Mouse (Mus musculus) mouse embryonic stem cell (cell line): ENCODE data around the gene Tcta.

Source experiments
- in situ Hi-C, 2 experiments: fragments of 300-500 bp; cut with MboI; formaldehyde crosslinking; loops; 1 replicate in 1 of 2; 3 replicates in 1 of 2; pipeline ENCODE4 v1.14.3; 2019 to 2020; ENCODE audit warnings: low sequenced_read_pairs in 2 of 2, low pct_unique_long_range_greater_than_20kb in 1 of 2, mixed read lengths in 1 of 2; ENCODE audit not compliant: unreplicated experiment in 1 of 2

Tcta gene

DNA sequence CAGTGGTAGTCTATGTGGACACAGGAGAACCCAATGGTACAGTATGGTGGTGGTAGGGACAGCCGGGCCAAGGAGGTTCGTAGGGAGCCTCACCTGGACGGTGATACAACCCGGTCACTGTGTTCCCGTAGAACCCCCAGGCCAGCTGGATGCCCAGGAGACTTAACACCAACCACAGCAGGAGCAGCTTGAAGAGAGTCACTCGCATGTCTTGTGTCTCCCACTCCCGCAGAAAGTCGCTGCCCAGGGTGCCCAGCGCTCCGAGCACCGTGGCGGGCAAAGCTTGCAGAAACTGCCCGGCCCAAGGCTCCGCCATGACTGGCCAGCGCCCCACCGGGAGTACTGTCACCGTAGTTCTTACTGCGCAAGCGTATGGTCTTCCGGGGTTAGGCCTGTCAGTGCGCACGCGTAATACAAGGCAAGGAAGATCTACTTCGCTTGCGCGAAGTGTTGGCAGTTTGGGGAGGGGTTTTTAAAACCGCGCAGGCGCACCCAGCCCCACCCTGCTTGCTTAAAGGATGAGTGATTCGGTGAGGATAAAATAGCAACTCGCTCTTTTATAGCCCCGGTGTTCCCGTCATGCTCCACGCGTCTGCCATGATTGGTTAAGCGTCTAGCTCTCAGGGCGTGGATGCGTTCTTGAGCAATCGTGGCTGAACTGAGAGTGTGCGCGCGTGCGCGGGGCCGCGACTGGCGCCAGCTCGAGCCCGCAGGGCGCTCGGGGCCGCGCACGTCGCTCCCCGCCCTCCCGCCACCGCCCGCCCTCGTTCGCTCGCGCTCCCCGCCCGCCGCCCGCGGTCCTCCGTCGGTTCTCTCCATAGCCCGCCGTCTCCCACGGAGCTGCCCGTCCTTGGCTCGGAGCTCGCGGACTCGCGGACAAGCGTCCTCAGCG lies at the start of gene Tcta, which contains the start of gene Rhoa:
Gene Tcta (minus strand): TSS at position 532 of the 892 bp plus-strand sequence.
Gene Rhoa (plus strand): TSS at position 501 of the 892 bp plus-strand sequence.
- in situ Hi-C loops, result no loop called here

DNA sequence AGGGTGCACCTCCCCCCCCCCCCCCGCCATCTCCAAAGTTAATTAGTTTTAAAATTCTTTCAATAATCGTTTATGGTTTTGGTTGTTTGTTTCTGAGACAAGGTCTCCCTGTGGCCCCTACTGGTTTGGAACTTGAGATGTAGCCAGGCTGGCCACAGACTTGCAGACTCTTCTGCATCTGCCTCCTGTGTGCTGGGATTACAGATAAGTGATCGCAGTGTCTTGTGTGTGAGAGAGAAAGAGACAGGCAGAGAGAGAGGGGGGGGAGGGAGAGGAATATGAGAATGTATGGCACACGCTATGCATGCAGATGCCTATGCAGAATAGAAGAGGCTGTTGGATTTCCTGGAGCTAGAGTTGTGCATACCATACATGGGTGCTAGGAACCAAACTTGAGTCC lies 43.8 kb upstream of the Tcta start:
- in situ Hi-C loops, result no loop called here

DNA sequence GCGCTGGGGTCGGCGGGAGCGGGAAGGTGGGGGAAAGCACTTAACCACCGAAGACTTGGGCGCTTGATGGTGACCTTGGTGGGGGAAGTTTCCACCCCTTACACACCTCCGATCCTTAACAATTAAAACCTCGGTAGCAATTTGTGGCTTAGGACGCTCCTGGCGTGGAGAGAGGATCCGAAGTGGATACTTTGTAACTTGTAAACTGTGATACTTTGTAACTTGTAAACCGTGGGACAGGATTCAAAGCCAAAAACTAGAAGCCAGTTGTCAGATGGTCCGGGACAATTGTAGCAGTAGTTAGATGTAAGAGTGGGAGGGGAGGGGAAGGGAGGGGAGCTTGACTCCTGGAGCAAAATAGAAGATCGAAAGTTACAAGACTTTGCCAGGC lies 42.3 kb upstream of the Tcta start:
- in situ Hi-C loops, result no loop called here

DNA sequence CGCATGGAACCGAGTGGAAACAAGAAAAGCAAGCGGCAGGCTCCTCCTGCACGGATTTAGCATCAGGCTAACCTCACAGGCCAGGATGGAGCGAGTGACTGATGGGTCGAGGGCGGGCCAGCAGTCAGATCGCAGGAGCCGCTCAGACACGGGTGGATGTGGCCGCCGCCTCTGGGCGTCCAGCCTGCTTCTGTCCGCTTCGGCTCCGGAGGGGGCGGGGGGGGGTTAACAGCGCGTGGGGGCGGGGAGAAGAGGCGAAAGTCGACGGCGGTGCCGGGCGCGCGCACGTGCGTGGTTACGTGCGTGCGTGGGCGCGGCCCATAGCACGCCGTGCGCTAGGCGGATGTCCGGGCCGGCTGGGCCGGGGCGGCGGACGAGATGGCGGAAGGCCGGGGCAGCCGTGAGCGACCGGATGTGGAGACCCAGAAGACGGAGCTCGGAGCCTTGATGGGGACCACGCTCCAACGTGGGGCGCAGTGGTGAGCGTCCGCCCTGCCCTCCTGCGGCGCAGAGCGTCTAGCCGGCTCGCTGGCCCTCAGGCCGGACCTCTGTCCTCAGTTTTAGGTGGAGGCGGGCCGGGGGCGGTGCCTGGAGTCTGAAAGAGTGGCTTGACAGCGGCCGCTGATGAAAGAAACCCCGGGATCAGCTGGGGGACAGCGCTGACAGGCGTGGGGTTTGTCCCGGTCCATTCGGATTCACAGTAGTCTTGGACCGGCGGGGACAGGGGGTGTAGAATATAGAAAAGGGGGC lies 41.8 kb upstream of the Tcta start, which contains the start of gene Usp4:
Gene Usp4 (plus strand): TSS at position 314 of the 750 bp plus-strand sequence.
- in situ Hi-C loops, result no loop called here

DNA sequence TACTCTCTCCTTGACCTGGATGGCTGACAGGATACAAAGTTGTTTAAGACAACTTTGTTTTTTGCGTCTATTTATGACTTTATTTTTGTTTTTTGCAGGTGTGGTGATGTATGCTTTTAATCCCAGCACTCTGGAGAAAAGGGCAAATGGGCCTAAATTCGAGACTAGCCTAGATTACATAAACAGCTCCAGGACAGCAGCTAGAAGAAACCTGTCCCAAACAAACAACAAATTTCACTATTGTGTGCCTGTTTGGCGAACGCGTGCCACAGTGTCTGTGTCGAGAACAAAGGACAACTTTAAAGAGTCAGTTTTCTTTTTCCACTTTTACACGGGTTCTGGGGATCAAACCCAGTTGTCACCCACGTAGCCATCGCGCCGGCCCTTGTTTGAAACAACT lies 41.1 kb upstream of the Tcta start:
- in situ Hi-C loops, result no loop called here

DNA sequence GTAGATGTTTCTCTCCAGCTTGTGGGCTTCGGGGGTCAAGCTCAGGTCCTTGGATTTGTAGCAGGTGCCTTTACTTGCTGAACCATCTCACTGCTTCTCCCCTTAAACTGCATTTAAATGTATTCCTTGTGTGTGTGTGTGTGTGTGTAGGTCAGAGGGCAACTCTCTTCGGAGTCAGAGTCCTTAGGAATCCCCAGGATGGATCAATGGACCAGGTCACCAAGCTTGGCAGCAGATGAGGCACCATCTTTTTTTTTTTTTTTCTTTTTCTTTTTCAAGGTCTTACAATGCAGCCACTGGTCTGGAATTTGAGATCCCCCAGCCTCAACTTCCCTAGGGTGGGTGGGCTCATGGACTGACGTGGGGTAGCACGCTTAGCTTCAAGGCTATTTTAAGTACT lies 38.5 kb upstream of the Tcta start:
- in situ Hi-C loops, result no loop called here

DNA sequence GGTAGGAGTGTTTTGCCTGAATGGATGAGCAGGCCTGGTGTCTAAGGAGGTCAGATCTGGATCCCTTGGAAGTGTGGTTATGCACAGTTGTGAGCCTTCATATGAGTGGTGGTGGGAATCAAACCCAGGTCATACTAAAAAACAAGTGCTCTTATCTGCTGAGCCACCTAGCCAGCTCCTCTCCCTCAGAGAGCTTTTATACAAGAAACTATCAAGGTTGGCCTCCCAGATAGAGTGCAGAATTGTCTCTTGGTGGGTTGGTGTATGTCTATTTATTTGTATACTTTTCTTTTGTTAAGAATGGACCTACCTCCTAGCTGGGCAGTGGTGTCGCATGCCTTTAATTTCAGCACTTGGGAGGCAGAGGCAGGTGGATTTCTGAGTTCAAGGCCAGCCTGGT lies 37.9 kb upstream of the Tcta start:
- in situ Hi-C loops, result no loop called here

- in situ Hi-C loops, result no loop called here
These were observed 37.4 kb upstream of the Tcta start for GRCm38 (mm10) chr9:108343331-108343730.

DNA sequence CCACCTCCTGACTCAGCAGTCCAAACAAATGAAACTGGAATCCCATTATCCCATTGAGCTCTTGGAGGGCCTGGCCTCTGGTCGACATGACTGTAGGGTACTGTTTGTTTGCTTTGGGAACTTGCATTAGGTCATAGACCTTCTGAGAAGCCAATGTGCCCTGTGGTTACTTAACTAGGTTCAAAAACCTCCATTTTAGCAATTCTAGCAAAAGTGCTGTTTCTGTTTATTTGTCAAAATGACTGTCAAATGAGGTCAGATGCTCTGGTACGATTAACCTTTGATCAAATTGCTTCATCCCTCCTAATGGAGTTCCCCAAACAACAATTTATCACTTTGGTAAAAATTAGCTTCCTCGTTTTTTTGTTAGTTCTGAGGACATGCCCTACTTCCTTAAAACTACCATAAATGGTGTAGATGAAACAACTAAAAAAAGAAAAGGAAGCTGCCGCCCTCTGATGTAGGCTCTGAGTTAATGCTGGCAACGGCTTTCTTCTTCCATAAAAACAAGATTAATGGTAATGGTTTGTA lies 36.4 kb upstream of the Tcta start:
- in situ Hi-C loops, result no loop called here

DNA sequence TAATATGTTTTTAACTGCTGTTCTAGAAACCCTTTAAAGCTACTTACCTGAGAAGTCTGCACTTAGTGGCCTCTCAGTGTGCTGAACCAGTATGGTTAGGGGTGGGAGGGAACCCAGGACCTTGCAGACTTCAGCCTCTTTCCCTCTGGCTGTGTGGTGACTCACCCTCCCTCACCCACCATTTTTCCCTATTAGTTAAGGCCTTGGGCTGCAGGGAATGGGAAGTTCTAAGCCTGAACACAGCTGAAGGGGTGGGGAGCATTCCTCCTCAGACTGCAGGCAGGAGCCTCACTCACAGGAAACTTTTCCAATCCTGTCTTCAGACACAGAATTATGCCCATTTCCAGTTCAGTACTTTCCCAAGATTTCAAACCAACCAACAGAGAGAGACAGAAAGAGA lies 35.8 kb upstream of the Tcta start:
- in situ Hi-C loops, result no loop called here

DNA sequence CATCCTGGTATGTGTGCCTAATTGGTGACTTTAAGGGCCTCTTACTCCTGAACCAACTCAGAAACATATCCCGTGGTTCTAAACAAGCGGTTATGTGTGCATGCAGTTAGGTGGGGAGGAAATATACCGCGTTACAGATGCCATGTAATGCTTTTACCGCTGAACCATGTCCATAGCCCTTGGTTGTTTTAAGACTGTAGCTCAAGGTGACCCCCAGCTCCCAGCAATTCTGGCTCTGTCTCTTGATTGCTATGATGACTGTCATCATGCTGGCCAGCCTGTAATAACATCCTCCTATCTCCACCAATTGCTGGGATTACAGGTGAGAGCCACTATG lies 35.1 kb upstream of the Tcta start:
- in situ Hi-C loops, result no loop called here

- in situ Hi-C loops, result no loop called here
These were observed 34.5 kb upstream of the Tcta start for GRCm38 (mm10) chr9:108340258-108341138.

DNA sequence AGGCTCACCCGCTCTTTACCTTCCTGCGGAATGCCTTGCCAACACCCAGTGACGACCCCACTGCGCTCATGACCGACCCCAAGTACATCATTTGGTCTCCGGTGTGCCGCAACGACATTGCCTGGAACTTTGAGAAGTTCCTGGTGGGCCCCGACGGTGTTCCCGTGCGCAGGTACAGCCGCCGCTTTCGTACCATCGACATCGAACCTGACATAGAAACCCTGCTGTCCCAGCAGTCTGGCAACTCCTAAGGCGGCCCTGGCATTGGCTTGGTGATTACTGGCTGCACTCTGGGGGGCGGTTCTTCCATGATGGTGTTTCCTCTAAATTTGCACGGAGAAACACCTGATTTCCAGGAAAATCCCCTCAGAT lies 33.9 kb upstream of the Tcta start:
- in situ Hi-C loops, result no loop called here

DNA sequence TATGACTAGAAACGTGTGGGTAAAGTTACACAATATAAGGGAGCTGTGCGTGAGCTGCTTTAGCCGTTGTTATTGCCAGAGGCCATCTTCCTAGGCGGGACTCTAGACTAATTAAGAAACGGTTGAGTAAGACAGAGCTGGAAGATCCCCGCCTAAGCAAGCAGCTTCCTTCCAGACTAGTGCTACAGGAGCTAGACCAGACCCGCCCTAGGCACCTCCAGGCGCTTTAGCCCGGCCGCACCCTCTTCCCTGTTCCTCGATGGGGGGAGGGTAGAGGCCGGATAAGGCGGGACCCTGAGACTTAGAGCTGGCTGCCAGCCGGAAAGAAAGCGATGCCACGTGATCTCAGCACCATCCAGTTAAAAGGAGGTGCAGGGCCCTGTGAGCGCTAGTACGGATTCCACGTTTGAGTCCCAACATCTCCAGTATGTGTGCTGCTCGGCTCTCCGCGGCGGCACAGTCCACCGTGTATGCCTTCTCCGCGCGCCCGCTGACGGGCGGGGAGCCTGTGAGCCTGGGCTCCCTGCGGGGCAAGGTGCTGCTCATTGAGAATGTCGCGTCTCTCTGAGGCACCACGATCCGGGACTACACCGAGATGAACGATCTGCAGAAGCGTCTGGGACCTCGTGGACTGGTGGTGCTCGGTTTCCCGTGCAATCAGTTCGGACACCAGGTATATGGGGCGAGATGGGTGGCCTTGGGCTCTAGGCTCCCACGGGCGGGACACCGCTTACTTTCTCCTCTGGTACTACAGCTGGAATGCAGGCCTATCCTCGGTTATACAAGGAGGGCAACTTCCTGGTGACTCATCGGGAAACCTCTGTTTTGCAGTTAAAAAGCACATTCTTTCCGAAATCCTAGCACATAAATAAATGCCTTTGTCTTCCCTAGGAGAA lies 33.2 kb upstream of the Tcta start, which contains the start of gene Gpx1:
Gene Gpx1 (plus strand): TSS at position 18 of the 896 bp plus-strand sequence.
- in situ Hi-C loops, result no loop called here

- in situ Hi-C loops, result no loop called here
These were observed 32.6 kb upstream of the Tcta start for GRCm38 (mm10) chr9:108338551-108338885.

DNA sequence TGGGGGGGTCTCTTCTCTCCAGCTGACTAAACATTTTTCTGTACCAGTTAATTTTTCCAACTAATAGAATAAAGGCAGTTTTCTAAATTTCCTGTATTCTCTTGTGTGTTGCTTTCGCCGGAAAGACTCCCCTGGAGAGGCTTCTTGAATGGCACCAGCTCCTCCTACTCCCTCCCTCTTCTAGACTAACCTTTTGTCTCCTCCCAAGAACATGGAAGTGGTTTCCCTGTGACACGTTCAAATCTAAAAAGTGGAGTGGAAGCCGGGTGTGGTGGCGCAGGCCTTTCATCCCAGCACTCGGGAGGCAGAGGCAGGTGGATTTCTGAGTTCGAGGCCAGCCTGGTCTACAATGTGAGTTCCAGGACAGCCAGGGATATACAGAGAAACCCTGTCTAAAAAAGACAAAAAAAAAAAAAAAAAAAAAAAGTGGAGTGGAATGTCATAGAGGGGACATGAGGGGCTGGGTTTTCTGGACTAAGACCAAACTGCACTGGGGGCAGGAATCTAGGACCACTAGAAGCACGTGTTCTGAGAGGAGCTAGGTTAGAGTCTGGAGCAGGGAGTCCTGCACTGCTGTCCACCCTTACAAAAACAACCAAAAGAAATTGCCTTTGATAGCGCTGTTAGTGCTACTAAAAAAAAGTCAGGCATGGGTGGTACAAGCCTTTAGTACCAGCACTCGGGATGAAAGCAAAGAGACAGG lies 32.0 kb upstream of the Tcta start:
- in situ Hi-C loops, result no loop called here

- in situ Hi-C loops, result no loop called here
These were observed 19.9 kb upstream of the Tcta start for GRCm38 (mm10) chr9:108325811-108326210.
